Mouse (Mus musculus) cerebellum, postnatal 25 days (tissue): ENCODE measurements at regions not wholly inside any gene's neighbourhood (a gene's known extent, or its start where the extent isn't known, plus 50 kb on each side); places are given as distances from the start of the nearest gene placed in this dataset.

Source experiments
- DNase-seq, 2 experiments: peaks; one replicate each; pipeline ENCODE4 v3.0.0; 2021; ENCODE audit warnings: mixed read lengths in 2 of 2

- no peak for DNase-seq
These were observed 505.9 kb downstream of the Gm6685 start for GRCm38 (mm10) chr11:27833736-27834135.

GRCm38 (mm10) chr11:27799826-27800620 is 539.6 kb downstream of the Gm6685 start:
- DNase-seq = no peak

- DNase-seq = no peak
These were observed 585.8 kb downstream of the Gm6685 start for GRCm38 (mm10) chr11:27753913-27754218.

GRCm38 (mm10) chr11:27753212-27753912 is 586.3 kb downstream of the Gm6685 start:
- DNase-seq = peak; percentile 13 to 49

GRCm38 (mm10) chr11:27726109-27726508 is 613.6 kb downstream of the Gm6685 start:
- DNase-seq = no peak

- no peak for DNase-seq
These were observed 618.3 kb downstream of the Gm6685 start for GRCm38 (mm10) chr11:27721346-27721745.

- no peak for DNase-seq
These were observed 667.2 kb downstream of the Gm6685 start for GRCm38 (mm10) chr11:27672436-27672835.
